Mouse (Mus musculus): ENCODE results near the gene Ankrd34b. TPM values are rescaled to one million over a fixed set of nuclear protein-coding genes. Genes with fewer than 3 reads are reported as not detected.

Gene Ankrd34b
- polyA plus RNA-seq, 1 experiment from 2014 or later = 0.21 TPM

DNA sequence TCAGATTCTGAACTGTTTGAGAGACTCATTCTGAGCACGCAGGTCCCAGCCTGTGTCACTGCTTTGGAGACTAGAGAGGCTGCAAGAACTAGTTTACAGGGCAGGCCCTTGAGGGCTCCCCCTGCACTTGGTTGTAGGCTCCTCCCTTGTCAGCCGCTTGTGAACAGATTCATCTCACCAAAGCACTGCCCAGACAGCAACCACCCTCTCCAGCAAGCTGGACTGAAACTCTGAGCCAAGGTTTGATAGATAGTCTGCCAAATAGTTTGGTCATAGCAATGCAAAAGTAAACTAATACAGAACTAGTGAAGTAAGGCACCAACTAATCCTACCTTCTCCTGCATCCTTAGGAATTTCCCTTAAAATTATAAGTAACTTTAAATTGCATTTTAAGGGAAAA lies 44.5 kb downstream of the Ankrd34b start:
- ATAC-seq (ENCODE audit: insufficient read depth, low FRiP score, low TSS enrichment) (no peak), DNase-seq (ENCODE audit: low spot score) (no peak)

DNA sequence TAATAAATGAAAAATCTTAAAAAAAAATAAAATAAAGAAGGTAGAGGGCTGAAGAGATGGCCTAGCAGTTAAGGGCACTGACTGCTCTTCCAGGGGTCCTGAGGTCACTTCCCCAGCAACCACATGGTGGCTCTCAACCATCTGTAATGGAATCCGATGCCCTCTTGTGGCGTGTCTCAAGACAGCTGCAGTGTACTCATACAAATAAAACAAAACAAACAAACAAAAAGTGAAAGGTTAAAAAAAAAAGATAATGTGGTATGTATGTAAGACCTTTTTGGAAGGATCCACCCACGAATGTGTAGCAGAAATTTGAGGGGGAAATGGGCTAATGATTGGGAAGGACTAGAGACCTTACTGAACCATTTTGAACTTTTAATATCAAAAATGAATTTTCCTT lies 57.7 kb downstream of the Ankrd34b start:
- ATAC-seq (ENCODE audit: insufficient read depth, low FRiP score, low TSS enrichment) = peak; percentile 82
- Histone ChIP-seq H3K4me2 (ENCODE audit: low read depth) (peak overlapping the region; percentile 57), H3K9ac (ENCODE audit: low read length) (no peak overlapping the region), H3K4me1 (ENCODE audit: control insufficient read depth, insufficient read depth, low read length) (no peaks in the 10 kb centered on the region), H3K4me3 (ENCODE audit: low read depth, low read length) (peak overlapping the region; percentile 33), H3K36me3 (ENCODE audit: control insufficient read depth, insufficient read depth, low read length) (no peaks in the 10 kb centered on the region), H3K27me3 (ENCODE audit: control insufficient read depth, insufficient read depth, low read length) (no peaks in the 10 kb centered on the region), H3K9me3 (ENCODE audit: control insufficient read depth, low read length) (no peaks in the 10 kb centered on the region), H3K27ac (ENCODE audit: low read depth, low read length) (no peak overlapping the region)
- DNase-seq (ENCODE audit: low spot score) = peak; percentile 67
- WGBS = 13% methylated on average over 3 of the region's 3 CpGs

More for the DNA sequence above, 44.5 kb downstream of the Ankrd34b start:
- Histone ChIP-seq H3K9ac (ENCODE audit: low read length) (no peak overlapping the region), H3K4me3 (ENCODE audit: low read depth, low read length) (no peak overlapping the region), H3K9me3 (ENCODE audit: control insufficient read depth, low read length) (no peaks in the 10 kb centered on the region), H3K27ac (ENCODE audit: low read depth, low read length) (no peak overlapping the region), H3K36me3 (ENCODE audit: control insufficient read depth, insufficient read depth, low read length) (no peaks in the 10 kb centered on the region), H3K4me2 (ENCODE audit: low read depth) (no peak overlapping the region), H3K4me1 (ENCODE audit: control insufficient read depth, insufficient read depth, low read length) (no peaks in the 10 kb centered on the region), H3K27me3 (ENCODE audit: control insufficient read depth, insufficient read depth, low read length) (no peaks in the 10 kb centered on the region)
- 85% methylated on average over 2 of the region's 2 CpGs for WGBS

DNA sequence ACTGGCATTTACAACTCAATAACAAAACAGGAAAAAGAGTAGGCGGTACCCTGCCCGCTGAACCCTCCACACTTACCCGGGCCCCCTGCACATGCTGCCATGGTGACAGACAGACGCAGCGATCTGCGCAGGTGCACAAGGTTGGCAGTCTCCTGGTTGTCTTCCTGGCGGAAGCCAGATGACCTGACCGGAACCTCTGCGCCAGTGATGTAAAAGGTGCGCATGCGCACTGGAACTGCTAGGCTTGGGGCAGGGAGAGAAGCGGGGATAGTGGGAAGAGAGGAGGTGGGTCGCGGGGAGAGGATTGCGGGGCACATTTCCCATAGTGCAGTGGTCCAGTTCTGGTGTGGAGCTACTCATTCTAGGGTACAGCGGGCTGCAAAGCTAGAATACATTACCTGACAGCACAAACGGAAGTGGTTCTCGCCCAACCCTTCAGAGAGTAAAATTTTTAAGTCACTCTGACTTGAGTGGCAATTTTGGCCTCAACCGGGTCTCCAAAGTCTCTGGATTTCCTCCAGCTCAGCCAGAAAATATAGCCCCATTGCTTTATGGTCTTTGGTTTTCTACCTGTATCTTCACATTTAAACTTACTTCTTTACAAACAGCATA lies 58.3 kb downstream of the Ankrd34b start, which contains the start of gene Fam151b:
Gene Fam151b, minus strand, starts transcription at position 164 of the 612 bp plus-strand sequence.
- DNase-seq (ENCODE audit: low spot score) (peak; percentile 91), ATAC-seq (ENCODE audit: insufficient read depth, low FRiP score, low TSS enrichment) (peak; percentile 100)
- WGBS = 6% methylated on average over 19 of the region's 19 CpGs
- no peaks in the 10 kb centered on the region for H3K9me3 ChIP-seq (ENCODE audit: control insufficient read depth, low read length)
- peak within 1 kb of the TSS; percentile 33 for H3K4me3 ChIP-seq (ENCODE audit: low read depth, low read length)
- no peaks in the 10 kb centered on the region for H3K36me3 ChIP-seq (ENCODE audit: control insufficient read depth, insufficient read depth, low read length)
- H3K9ac ChIP-seq (ENCODE audit: low read length) = peak within 1 kb of the TSS; percentile 42; the same call in 1 of the 2 replicates
- H3K27me3 ChIP-seq (ENCODE audit: control insufficient read depth, insufficient read depth, low read length) = no peaks in the 10 kb centered on the region
- H3K4me2 ChIP-seq (ENCODE audit: low read depth) = peak within 1 kb of the TSS; percentile 57
- H3K4me1 ChIP-seq (ENCODE audit: control insufficient read depth, insufficient read depth, low read length) = no peaks in the 10 kb centered on the region
- H3K27ac ChIP-seq (ENCODE audit: low read depth, low read length) = peak within 1 kb of the TSS; percentile 14; the same call in 1 of the 2 replicates

DNA sequence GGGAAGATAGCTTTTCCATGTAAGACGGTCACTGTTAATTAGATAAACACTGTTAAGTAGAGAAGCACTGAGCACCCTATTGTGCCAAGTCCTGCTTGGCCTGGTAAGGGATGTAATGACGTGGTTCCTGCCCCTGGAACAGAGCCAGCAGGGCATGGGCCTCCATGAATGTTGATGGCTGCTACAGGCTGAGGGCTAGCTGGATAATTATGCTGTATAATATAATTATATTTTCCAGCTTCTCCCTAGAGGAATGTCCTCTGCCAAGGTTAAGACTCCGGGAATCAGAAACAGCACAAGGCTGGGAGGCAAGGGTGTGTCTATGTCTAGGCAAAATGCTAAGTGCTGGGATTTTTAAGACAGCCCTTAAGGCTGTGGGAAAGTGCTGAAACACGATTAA lies 65.1 kb downstream of the Ankrd34b start:
- DNase-seq (ENCODE audit: low spot score) = no peak
- Histone ChIP-seq H3K9me3 (ENCODE audit: control insufficient read depth, low read length) (no peaks in the 10 kb centered on the region), H3K27ac (ENCODE audit: low read depth, low read length) (no peak overlapping the region), H3K27me3 (ENCODE audit: control insufficient read depth, insufficient read depth, low read length) (no peaks in the 10 kb centered on the region), H3K4me3 (ENCODE audit: low read depth, low read length) (no peak overlapping the region), H3K9ac (ENCODE audit: low read length) (no peak overlapping the region), H3K4me1 (ENCODE audit: control insufficient read depth, insufficient read depth, low read length) (no peaks in the 10 kb centered on the region), H3K36me3 (ENCODE audit: control insufficient read depth, insufficient read depth, low read length) (no peaks in the 10 kb centered on the region), H3K4me2 (ENCODE audit: low read depth) (no peak overlapping the region)
- no peak for ATAC-seq (ENCODE audit: insufficient read depth, low FRiP score, low TSS enrichment)
- 86% methylated on average over 4 of the region's 4 CpGs for WGBS

Other genes starting within 250 kb of the Ankrd34b start
- gene Gm20379, start 119.9 kb upstream of the Ankrd34b start, polyA plus RNA-seq (2014; fragmentation: Nextera tagmentation; extraction: Ambion mirVana) = 0.45 and 0.73 TPM in 2 replicates
- gene Dhfr, start 71.2 kb upstream of the Ankrd34b start, polyA plus RNA-seq (2014; fragmentation: Nextera tagmentation; extraction: Ambion mirVana) = 19.8 and 21.2 TPM in 2 replicates
- gene Msh3, start 70.9 kb upstream of the Ankrd34b start, polyA plus RNA-seq (2014; fragmentation: Nextera tagmentation; extraction: Ambion mirVana) = 38.8 and 39.7 TPM in 2 replicates
- gene Fam151b, start 58.1 kb downstream of the Ankrd34b start, polyA plus RNA-seq (2014; fragmentation: Nextera tagmentation; extraction: Ambion mirVana) = 0.25 TPM in 1 of 2 replicates, not detected in the other
- 13.4 and 14.7 TPM in 2 replicates for gene Zfyve16, start 105.0 kb downstream of the Ankrd34b start, polyA plus RNA-seq (2014; fragmentation: Nextera tagmentation; extraction: Ambion mirVana)
- gene Spz1, start 150.3 kb downstream of the Ankrd34b start, polyA plus RNA-seq (2014; fragmentation: Nextera tagmentation; extraction: Ambion mirVana) = not detected in 2 replicates
- 18.0 and 21.0 TPM in 2 replicates for gene Serinc5, start 185.2 kb downstream of the Ankrd34b start, polyA plus RNA-seq (2014; fragmentation: Nextera tagmentation; extraction: Ambion mirVana)